In genomic region chr3:142620111-142620955, GRCm38 (mm10) we compare ENCODE assay signal across 9 mouse cellular contexts. TPM values are rescaled to one million over a fixed set of nuclear protein-coding genes. Genes with fewer than 3 reads are reported as not detected.
DNase-seq lines count a peak whose midpoint lies in the region; ATAC-seq and TF ChIP-seq lines count a peak whose summit lies in the region.
"Had no signal": no experiment of that assay in that cellular context is flagged by ENCODE, and none has a peak within 500 bp of the region (broad histone marks: within the 10 kb centered on the region; RNA-seq: fewer than 3 reads in every experiment).

TSS of gene Gbp2 (plus strand) at chr3:142620602.

- no peak within 1 kb of the TSS for H3K9ac ChIP-seq in midbrain, postnatal 0 days (replicated peaks; ENCODE audit: low read length, poor library complexity, severe bottlenecking)
- H3K9ac ChIP-seq in midbrain, embryonic 11.5 days (ENCODE audit: low read length) = no peak within 1 kb of the TSS
- peak within 1 kb of the TSS; percentile 50; the same call in 1 of the 2 replicates for H3K9ac ChIP-seq in heart, postnatal 0 days (replicated peaks; ENCODE audit: low read depth, low read length)
- H3K9ac ChIP-seq in liver, embryonic 14.5 days (replicated peaks) = peak within 1 kb of the TSS; percentile 18; the same call in 1 of the 2 replicates
- no peak within 1 kb of the TSS for H3K9ac ChIP-seq in stomach, embryonic 14.5 days (replicated peaks; ENCODE audit: low read depth, low read length)
- H3K9ac ChIP-seq: embryonic facial prominence, embryonic 12.5 days had no signal

- no peaks in the 10 kb centered on the region for H3K36me3 ChIP-seq in midbrain, postnatal 0 days (ENCODE audit: insufficient read depth, low read length)
- no peaks in the 10 kb centered on the region for H3K36me3 ChIP-seq in midbrain, embryonic 11.5 days (ENCODE audit: control insufficient read depth, insufficient read depth, low read length)
- no peaks in the 10 kb centered on the region for H3K36me3 ChIP-seq in heart, postnatal 0 days (replicated peaks; ENCODE audit: control insufficient read depth, insufficient read depth, low read length)
- H3K36me3 ChIP-seq in liver, embryonic 14.5 days (replicated peaks; ENCODE audit: control insufficient read depth, insufficient read depth, low read depth) = no peaks in the 10 kb centered on the region
- H3K36me3 ChIP-seq in stomach, embryonic 14.5 days (ENCODE audit: control insufficient read depth, insufficient read depth, low read length) = no peaks in the 10 kb centered on the region
- H3K36me3 ChIP-seq: embryonic facial prominence, embryonic 12.5 days had no signal

- no peaks in the 10 kb centered on the region for H3K9me3 ChIP-seq in midbrain, postnatal 0 days (ENCODE audit: low read length)
- H3K9me3 ChIP-seq in midbrain, embryonic 11.5 days (ENCODE audit: control insufficient read depth, low read length) = no peaks in the 10 kb centered on the region
- no peaks in the 10 kb centered on the region for H3K9me3 ChIP-seq in heart, postnatal 0 days (replicated peaks; ENCODE audit: control insufficient read depth, low read length)
- no peaks in the 10 kb centered on the region for H3K9me3 ChIP-seq in liver, embryonic 14.5 days (ENCODE audit: control insufficient read depth, low read length)
- H3K9me3 ChIP-seq in stomach, embryonic 14.5 days (ENCODE audit: control insufficient read depth, low read depth, low read length) = no peaks in the 10 kb centered on the region
- H3K9me3 ChIP-seq: embryonic facial prominence, embryonic 12.5 days had no signal

- no peak within 1 kb of the TSS for H3K27ac ChIP-seq in midbrain, postnatal 0 days (ENCODE audit: low read depth, low read length)
- H3K27ac ChIP-seq in midbrain, embryonic 11.5 days (ENCODE audit: low read depth, low read length) = no peak within 1 kb of the TSS
- H3K27ac ChIP-seq in heart, postnatal 0 days (ENCODE audit: low read depth) = peak within 1 kb of the TSS; percentile 65
- H3K27ac ChIP-seq in liver, embryonic 14.5 days = no peak within 1 kb of the TSS
- H3K27ac ChIP-seq in stomach, embryonic 14.5 days (ENCODE audit: low read length) = no peak within 1 kb of the TSS; the same call in 1 of the 2 replicates
- H3K27ac ChIP-seq: embryonic facial prominence, embryonic 12.5 days had no signal

- TF ChIP-seq EP300 in heart, postnatal 0 days (IDR thresholded peaks at IDR 0.05; ENCODE audit: low read depth) = no peak
- no peak for TF ChIP-seq EP300 in liver, embryonic 14.5 days (IDR thresholded peaks at IDR 0.05; ENCODE audit: low read depth)

- no peaks in the 10 kb centered on the region for H3K27me3 ChIP-seq in midbrain, postnatal 0 days (ENCODE audit: insufficient read depth, low read length)
- no peaks in the 10 kb centered on the region for H3K27me3 ChIP-seq in midbrain, embryonic 11.5 days (ENCODE audit: control insufficient read depth, insufficient read depth, low read length)
- H3K27me3 ChIP-seq in heart, postnatal 0 days (ENCODE audit: control insufficient read depth, insufficient read depth, low read length) = no peaks in the 10 kb centered on the region
- H3K27me3 ChIP-seq in liver, embryonic 14.5 days (ENCODE audit: control insufficient read depth, insufficient read depth, low read length) = no peaks in the 10 kb centered on the region
- H3K27me3 ChIP-seq in stomach, embryonic 14.5 days (ENCODE audit: control insufficient read depth, insufficient read depth, low read length) = no peaks in the 10 kb centered on the region
- H3K27me3 ChIP-seq: embryonic facial prominence, embryonic 12.5 days had no signal

- no peak for ATAC-seq in midbrain, postnatal 0 days (ENCODE audit: low FRiP score)
- ATAC-seq in midbrain, embryonic 11.5 days (ENCODE audit: low FRiP score) = no peak
- ATAC-seq in heart, postnatal 0 days (ENCODE audit: insufficient read depth, low read depth) = 0 out of 2 replicates have a peak, but pooled peaks have one; percentile 27
- ATAC-seq in liver, embryonic 14.5 days (ENCODE audit: insufficient read depth) = peak; percentile 48
- ATAC-seq in stomach, embryonic 14.5 days (ENCODE audit: insufficient number of reproducible peaks, insufficient read depth, low FRiP score, low read depth) = peak; percentile 61

- DNase-seq in midbrain, postnatal 0 days (ENCODE audit: low spot score) = no peak
- no peak for DNase-seq in midbrain, embryonic 11.5 days (ENCODE audit: low spot score, missing footprints)
- DNase-seq in adrenal gland, postnatal 25 days = peak; percentile 5
- DNase-seq in heart, postnatal 0 days (ENCODE audit: low spot score) = peak; percentile 52
- no peak for DNase-seq in liver, embryonic 14.5 days (ENCODE audit: low read depth in 3 of 3, low spot score in 3 of 3)
- DNase-seq in left cerebral cortex, postnatal 10 days (ENCODE audit: extremely low spot score in 1 of 2, low spot score in 2 of 2) = no peak
- DNase-seq in cerebellum, adult 9-10 months = no peak

- no peaks in the 10 kb centered on the region for H3K4me1 ChIP-seq in midbrain, postnatal 0 days (ENCODE audit: insufficient read depth, low read length)
- H3K4me1 ChIP-seq in midbrain, embryonic 11.5 days (ENCODE audit: control insufficient read depth, insufficient read depth, low read length) = no peaks in the 10 kb centered on the region
- 0 out of 2 replicates have a peak, but pooled peaks cover 6% of the 10 kb centered on the region for H3K4me1 ChIP-seq in heart, postnatal 0 days (ENCODE audit: control insufficient read depth, insufficient read depth)
- H3K4me1 ChIP-seq in liver, embryonic 14.5 days (replicated peaks; ENCODE audit: control insufficient read depth in 2 of 2, insufficient read depth in 2 of 2, low read length in 1 of 2) = no peaks in the 10 kb centered on the region; a peak in 2 of 4 replicates
- H3K4me1 ChIP-seq in stomach, embryonic 14.5 days (ENCODE audit: control insufficient read depth, insufficient read depth, low read length) = no peaks in the 10 kb centered on the region
- H3K4me1 ChIP-seq: embryonic facial prominence, embryonic 12.5 days had no signal

- 0 out of 2 replicates have a peak within 1 kb of the TSS, but pooled peaks have one; percentile 2 for H3K4me3 ChIP-seq in midbrain, postnatal 0 days (ENCODE audit: low read depth, low read length)
- H3K4me3 ChIP-seq in midbrain, embryonic 11.5 days (ENCODE audit: low read depth, low read length) = no peak within 1 kb of the TSS
- peak within 1 kb of the TSS; percentile 41 for H3K4me3 ChIP-seq in heart, postnatal 0 days (ENCODE audit: low read depth, low read length)
- H3K4me3 ChIP-seq in liver, embryonic 14.5 days (ENCODE audit: insufficient read depth in 1 of 2, low read depth in 2 of 2, low read length in 2 of 2) = peak within 1 kb of the TSS; percentile 36 to 42
- H3K4me3 ChIP-seq in stomach, embryonic 14.5 days (ENCODE audit: low read depth, low read length) = peak within 1 kb of the TSS; percentile 8; the same call in 1 of the 2 replicates
- H3K4me3 ChIP-seq: embryonic facial prominence, embryonic 12.5 days had no signal

- intact Hi-C loops in left cerebral cortex, postnatal 10 days (cut with DNase I) = no loop called here

- no peak for TF ChIP-seq CTCF in midbrain, postnatal 0 days (IDR thresholded peaks at IDR 0.05)
- no peak for TF ChIP-seq CTCF in heart, postnatal 0 days (IDR thresholded peaks at IDR 0.05; ENCODE audit: low read depth)
- TF ChIP-seq CTCF in liver, embryonic 14.5 days (IDR thresholded peaks at IDR 0.05; ENCODE audit: low read depth) = no peak

- 75% methylated on average over 4 of the region's 4 CpGs for WGBS in midbrain, postnatal 0 days
- WGBS in midbrain, embryonic 11.5 days = 79% methylated on average over 4 of the region's 4 CpGs
- WGBS in heart, postnatal 0 days = 29% methylated on average over 4 of the region's 4 CpGs
- 17% methylated on average over 4 of the region's 4 CpGs for WGBS in liver, embryonic 14.5 days (ENCODE audit: insufficient replicate concordance)
- 36% methylated on average over 4 of the region's 4 CpGs for WGBS in stomach, embryonic 14.5 days

- H3K4me2 ChIP-seq in midbrain, postnatal 0 days (ENCODE audit: low read depth, low read length, poor library complexity, severe bottlenecking) = peak within 1 kb of the TSS; percentile 2
- H3K4me2 ChIP-seq in midbrain, embryonic 11.5 days = no peak within 1 kb of the TSS
- H3K4me2 ChIP-seq in heart, postnatal 0 days (ENCODE audit: low read depth, low read length) = peak within 1 kb of the TSS; percentile 67
- peak within 1 kb of the TSS; percentile 61 for H3K4me2 ChIP-seq in liver, embryonic 14.5 days (ENCODE audit: low read depth)
- peak within 1 kb of the TSS; percentile 33 for H3K4me2 ChIP-seq in stomach, embryonic 14.5 days (replicated peaks; ENCODE audit: low read depth, low read length)
- H3K4me2 ChIP-seq: embryonic facial prominence, embryonic 12.5 days had no signal

RNA-seq across cellular contexts. Expression of gene Gbp2, which starts in this region (rescaled TPM):
- 0.71 and 3.4 TPM in 2 replicates for total RNA-seq in midbrain, postnatal 0 days (2014; rRNA removed)
- polyA plus RNA-seq in midbrain, postnatal 0 days (2015; fragmentation: Nextera tagmentation; extraction: Ambion mirVana) = 1.1 and 1.3 TPM in 2 replicates
- not detected in 2 replicates for polyA plus RNA-seq in midbrain, embryonic 11.5 days (2014; fragmentation: Nextera tagmentation; extraction: Ambion mirVana)
- total RNA-seq in adrenal gland, postnatal 25 days (2021) = 12.8 and 18.6 TPM in 2 replicates
- total RNA-seq in heart, postnatal 0 days (2014; rRNA removed; ENCODE audit: low replicate concordance) = 6.6 and 17.2 TPM in 2 replicates
- 3.0 and 3.6 TPM in 2 replicates for polyA plus RNA-seq in heart, postnatal 0 days (2015; fragmentation: Nextera tagmentation; extraction: Ambion mirVana)
- 0.81 and 1.3 TPM in 2 replicates for polyA plus RNA-seq in liver, embryonic 14.5 days (2012; rRNA removed)
- 1.8 and 2.2 TPM in 2 replicates for polyA plus RNA-seq in liver, embryonic 14.5 days (2014; fragmentation: Nextera tagmentation; extraction: Ambion mirVana)
- 3.3 and 3.7 TPM in 2 replicates for polyA plus RNA-seq in stomach, embryonic 14.5 days (2014; fragmentation: Nextera tagmentation; extraction: Ambion mirVana)
- total RNA-seq in left cerebral cortex, postnatal 10 days (2021) = 1 to 10 TPM; 1.0 to 1.4 TPM

Comparison
In these comparisons a context has a peak if more than half of its experiments do, and no peak if none do; other contexts are left out.
1. ATAC-seq: peak in heart, postnatal 0 days (single experiment), liver, embryonic 14.5 days (single experiment) and stomach, embryonic 14.5 days (single experiment); none in midbrain, postnatal 0 days (single experiment) and midbrain, embryonic 11.5 days (single experiment).
2. DNase-seq: peak in adrenal gland, postnatal 25 days (single experiment) and heart, postnatal 0 days (single experiment); none in midbrain, postnatal 0 days (single experiment), midbrain, embryonic 11.5 days (single experiment), liver, embryonic 14.5 days (0 of 3), left cerebral cortex, postnatal 10 days (0 of 2) and cerebellum, adult 9-10 months (single experiment).
3. H3K9ac ChIP-seq: peak in heart, postnatal 0 days (single experiment) and liver, embryonic 14.5 days (single experiment); none in midbrain, postnatal 0 days (single experiment), midbrain, embryonic 11.5 days (single experiment) and stomach, embryonic 14.5 days (single experiment).